Mouse (Mus musculus) effector memory CD4-positive, alpha-beta T cell, adult 5 months (primary cell): ENCODE results near the gene Ucp3. TPM values are rescaled to one million over a fixed set of nuclear protein-coding genes. Genes with fewer than 3 reads are reported as not detected.

ENCODE experiments used
- polyA plus RNA-seq: library from polyadenylated mRNA; unstranded; fragments of 100-300 nt; shearing (Covaris generic); gene quantifications from one replicate; pipeline ENCODE4 v1.2.1, GENCODE M21; 2017

Ucp3 gene
- polyA plus RNA-seq = not detected

DNA sequence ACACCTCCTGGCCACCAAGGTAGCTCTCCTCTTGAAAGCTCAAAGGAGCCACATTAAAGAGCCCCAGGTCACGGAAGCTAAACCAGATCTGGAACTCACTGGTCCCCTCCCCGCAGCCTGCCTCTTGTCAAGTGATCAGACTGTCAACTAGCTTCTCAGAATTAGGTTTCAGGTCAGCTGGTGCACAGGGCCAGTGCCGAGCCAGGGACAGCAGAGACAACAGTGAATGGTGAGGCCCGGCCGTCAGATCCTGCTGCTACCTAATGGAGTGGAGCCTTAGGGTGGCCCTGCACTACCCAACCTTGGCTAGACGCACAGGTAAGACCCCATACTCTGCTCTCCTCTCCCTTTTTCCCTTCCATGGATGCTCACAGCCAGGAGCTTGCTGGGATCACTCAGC, at the start of gene Ucp3:
Gene Ucp3, plus strand, starts transcription at position 214 of the 400 bp plus-strand sequence.

DNA sequence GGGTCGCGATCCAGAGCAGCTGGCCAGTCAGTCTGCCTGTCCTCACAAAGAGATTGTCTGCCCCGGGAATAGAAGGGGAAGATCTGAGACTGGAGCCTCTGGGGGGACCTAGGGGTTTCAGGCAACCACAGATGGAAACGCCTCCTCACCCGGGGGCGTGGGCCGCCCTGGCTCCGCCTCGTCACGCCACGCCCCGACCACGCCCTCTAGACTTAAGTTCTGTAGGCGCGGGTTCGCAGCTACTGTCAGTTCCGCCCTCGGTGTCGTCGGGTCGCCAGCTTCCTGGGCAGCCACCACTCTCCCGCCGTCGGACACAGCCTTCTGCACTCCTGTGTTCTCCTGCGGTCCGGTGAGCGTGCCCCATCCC, 20.3 kb downstream of the Ucp3 start, which contains the start of gene Ucp2:
Gene Ucp2, plus strand, starts transcription at position 221 of the 367 bp plus-strand sequence.

DNA sequence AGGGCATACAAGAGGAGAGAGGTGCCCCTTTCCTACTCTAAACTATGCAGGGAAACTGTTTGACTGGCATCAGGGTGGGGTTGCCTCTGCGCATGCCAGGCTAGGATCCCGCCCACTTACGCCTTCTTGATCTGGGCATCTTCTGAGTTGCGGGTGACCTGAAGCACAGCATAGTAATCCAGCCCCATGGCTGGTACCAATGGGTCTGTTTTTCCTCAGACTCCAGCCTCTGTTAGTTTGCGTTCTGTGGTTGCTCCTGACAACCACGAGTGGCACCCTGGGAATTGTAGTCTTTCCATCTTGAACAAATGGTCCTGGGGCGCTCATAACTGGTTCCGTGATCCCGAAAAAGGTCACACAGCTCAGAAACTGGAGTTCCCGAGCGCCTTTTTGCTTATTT, 41.8 kb downstream of the Ucp3 start, which contains the start of gene Dnajb13:
Gene Dnajb13, minus strand, starts transcription at position 388 of the 400 bp plus-strand sequence.

Other genes starting within 250 kb of the Ucp3 start
- gene Pgm2l1, start 245.6 kb upstream of the Ucp3 start, polyA plus RNA-seq = 17.7 TPM
- gene P4ha3, start 187.5 kb upstream of the Ucp3 start, polyA plus RNA-seq = not detected
- 42.6 TPM for gene C2cd3, start 100.8 kb upstream of the Ucp3 start, polyA plus RNA-seq
- gene Ppme1, start 100.7 kb upstream of the Ucp3 start, polyA plus RNA-seq = 36.0 TPM
- gene Ucp2, start 20.3 kb downstream of the Ucp3 start, polyA plus RNA-seq = 925 TPM
- gene Dnajb13, start 42.0 kb downstream of the Ucp3 start, polyA plus RNA-seq = 7.3 TPM
- gene Coa4, start 64.1 kb downstream of the Ucp3 start, polyA plus RNA-seq = 3.1 TPM
- 68.7 TPM for gene Rab6a, start 134.4 kb downstream of the Ucp3 start, polyA plus RNA-seq
- gene Mrpl48, start 135.3 kb downstream of the Ucp3 start, polyA plus RNA-seq = 38.2 TPM
- gene Plekhb1, start 189.4 kb downstream of the Ucp3 start, polyA plus RNA-seq = not detected
- gene Fam168a, start 233.6 kb downstream of the Ucp3 start, polyA plus RNA-seq = 20.4 TPM